Mouse (Mus musculus): ENCODE results near the gene Bach1. TPM values are rescaled to one million over a fixed set of nuclear protein-coding genes. Genes with fewer than 3 reads are reported as not detected.

Gene Bach1
- total RNA-seq (2021): 10 to 100 TPM; 21.6 to 23.6 TPM
- long read RNA-seq, experiment 1, full-length matches to known transcripts: 7 of 14 reads
- long read RNA-seq, experiment 1, partial matches to known transcripts: 4 of 14 reads
- long read RNA-seq, experiment 1, other reads (novel, unspliced or antisense): 3 of 14 reads
- long read RNA-seq, experiment 2, partial matches to known transcripts: 0 of 3 reads
- long read RNA-seq, experiment 2, other reads (novel, unspliced or antisense): 3 of 3 reads

DNA sequence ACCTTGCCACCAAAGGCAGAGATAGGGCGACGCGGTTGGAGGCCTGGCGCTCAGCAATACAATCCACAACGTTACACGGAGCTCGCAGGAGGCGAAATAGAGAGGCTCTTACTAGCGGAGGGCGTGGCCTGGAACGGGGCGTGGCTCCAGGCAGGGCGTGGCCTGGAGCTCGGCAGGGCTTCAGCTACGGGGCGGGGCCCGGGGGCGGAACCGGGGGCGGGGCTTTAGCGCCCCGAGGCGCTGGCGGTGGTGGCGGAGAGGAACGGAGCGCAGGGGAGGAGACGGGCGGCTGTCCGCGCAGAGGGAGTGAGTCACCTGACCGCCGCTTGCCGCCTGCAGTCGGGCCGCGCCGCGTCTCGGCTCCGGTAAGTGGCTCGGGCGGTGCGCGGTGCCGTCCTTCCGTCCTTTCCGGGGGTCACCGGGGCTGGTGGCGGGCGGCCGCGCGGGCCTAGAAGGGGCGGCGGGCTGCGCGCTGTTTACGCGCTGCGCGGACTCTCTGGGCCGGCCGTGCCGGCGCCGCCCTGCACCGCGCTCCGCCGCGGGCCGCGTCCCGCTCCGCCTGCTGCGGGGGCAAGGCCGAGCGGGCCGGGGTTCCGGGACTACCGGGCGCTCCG is at the start of gene Bach1:
TSS of gene Bach1 (plus strand) at position 254 of the 614 bp plus-strand sequence.
- DNase-seq: peak; percentile 99

- DNase-seq: no peak
These were observed 46.4 kb upstream of the Bach1 start for GRCm38 (mm10) chr16:87652344-87652743.

DNA sequence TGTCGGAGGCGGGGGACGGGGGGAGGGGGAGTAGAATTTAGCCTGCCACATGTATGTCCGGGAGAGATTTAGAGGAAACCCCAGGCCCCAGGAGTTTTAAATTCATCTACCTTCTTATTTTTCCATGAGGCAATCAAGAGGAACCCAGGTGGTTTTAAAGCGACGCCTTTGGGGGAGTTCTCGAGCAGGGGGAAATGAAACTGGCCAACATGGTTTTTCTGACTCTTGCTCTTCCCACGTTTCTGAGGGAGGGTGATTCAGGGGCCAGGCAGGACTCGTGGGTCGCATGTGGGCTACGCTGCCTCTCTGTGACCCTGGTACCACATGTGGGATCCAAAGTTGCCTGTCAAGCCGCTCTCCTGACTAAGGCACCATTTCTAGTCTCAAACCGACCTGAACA is 45.8 kb upstream of the Bach1 start:
- no peak for DNase-seq

DNA sequence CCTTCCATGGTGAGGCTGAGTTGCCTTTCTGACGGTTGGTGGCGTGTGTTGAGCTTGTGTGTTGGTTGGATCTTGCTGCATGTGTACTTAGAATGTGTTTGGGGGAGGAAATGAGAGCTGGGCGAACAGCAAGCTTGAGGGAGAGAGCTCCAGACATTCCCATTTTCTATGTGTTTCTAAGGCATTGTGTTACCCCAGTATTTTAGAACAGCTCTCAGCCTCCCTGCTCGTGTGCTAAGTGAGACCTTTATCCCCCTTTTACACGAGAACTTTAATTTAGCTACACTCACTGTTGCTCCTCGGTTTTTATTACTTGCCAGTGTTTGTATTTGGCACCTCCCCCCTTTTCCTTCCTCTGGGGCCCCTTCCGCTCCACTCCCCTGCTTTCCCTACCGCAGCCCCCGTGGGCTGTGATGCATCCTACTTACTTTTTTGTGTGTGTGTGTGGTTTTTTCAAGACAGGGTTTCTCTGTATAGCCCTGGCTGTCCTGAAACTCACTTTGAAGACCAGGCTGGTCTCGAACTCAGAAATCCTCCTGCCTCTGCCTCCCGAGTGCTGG is 44.6 kb upstream of the Bach1 start:
- DNase-seq: no peak

DNA sequence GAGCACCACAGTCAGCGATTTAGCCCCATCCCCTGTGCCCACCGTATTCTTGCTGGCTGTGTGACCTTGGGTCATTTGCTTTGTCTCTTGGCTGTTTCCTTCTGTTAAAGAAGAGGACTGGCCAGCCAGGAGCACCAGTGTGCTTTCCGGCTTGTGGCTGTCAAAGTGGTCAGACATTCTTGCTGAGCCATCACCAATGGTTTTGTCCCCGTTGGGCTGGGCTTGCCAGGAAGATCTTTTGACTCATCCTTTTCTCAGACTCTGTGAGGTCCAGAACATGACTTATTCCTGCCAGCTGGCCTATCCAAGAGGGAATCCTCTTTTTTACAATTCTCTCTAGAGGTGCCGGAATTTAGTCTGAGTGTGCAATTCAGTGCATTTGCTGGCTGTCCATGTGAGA is 43.7 kb upstream of the Bach1 start:
- peak; percentile 20 for DNase-seq

GRCm38 (mm10) chr16:87655579-87655978 is 43.2 kb upstream of the Bach1 start:
- no peak for DNase-seq

- no peak for DNase-seq
These were observed 42.0 kb upstream of the Bach1 start for GRCm38 (mm10) chr16:87656771-87657170.

GRCm38 (mm10) chr16:87657291-87657690 is 41.5 kb upstream of the Bach1 start:
- DNase-seq: no peak

GRCm38 (mm10) chr16:87661024-87661471 is 37.7 kb upstream of the Bach1 start:
- DNase-seq: peak; percentile 41

GRCm38 (mm10) chr16:87661636-87662035 is 37.1 kb upstream of the Bach1 start:
- no peak for DNase-seq

- DNase-seq: no peak
These were observed 36.2 kb upstream of the Bach1 start for GRCm38 (mm10) chr16:87662528-87662927.

GRCm38 (mm10) chr16:87663890-87664289 is 34.9 kb upstream of the Bach1 start:
- no peak for DNase-seq

- DNase-seq: peak; percentile 56
These were observed 33.5 kb upstream of the Bach1 start for GRCm38 (mm10) chr16:87665246-87665645.

DNA sequence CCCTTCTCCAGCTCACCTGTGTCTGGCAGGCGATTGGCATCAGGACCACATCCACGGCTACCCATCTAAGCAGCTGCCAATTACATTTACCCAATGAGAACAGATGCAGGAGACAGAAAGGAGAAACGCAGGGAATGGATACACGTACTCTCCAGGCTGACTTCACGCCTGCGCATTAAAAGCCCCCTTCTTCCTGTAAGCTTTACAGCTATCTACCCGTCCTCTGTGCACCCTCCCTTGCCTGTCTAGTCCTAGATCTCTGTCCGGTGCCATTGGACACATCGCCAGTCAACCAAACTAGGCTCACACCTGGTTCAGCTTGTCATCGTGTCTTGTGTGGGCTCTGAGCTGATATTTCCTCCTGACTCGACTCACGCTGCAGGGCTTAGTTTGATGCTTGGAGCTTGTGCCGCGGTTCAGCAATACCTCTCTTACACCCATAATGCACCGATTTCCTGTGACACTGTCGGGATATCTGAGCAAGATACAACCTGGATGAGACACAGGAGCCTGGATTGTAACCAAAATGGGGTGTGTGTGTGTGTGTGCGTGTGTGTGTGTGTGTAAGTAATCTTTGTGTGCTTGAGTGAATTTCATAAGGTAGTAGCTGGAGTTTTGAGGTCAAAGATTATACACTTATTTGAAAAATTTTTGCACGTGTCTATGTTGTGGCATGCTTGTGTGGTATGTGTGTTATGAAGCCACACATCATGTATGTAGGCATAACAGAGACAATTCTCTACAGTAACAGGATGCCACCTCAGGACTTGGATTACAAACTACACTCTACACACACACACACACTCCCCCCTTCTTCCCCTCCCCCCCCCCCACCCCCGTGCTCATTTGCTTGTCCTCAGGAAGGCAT is 32.8 kb upstream of the Bach1 start:
- DNase-seq: no peak

DNA sequence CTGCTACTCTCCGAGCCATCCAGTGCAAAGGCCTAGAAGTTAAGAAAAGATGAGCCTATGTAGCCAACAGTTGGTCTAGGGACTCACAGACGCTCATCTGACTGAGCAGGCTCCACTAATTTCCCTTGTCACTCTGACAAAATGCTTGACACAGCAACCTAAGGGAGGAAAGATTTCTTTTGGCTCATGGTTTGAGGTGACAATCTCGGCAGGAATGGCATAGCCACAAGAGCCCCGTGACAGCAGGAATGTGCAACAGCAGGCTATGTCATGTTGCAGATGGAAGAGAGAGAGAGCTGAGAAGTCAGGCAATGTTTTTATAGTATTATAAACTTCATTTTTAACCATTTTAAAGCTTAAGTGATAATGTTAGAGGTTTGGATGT is 32.1 kb upstream of the Bach1 start:
- no peak for DNase-seq

- no peak for DNase-seq
These were observed 30.7 kb upstream of the Bach1 start for GRCm38 (mm10) chr16:87668002-87668401.

DNA sequence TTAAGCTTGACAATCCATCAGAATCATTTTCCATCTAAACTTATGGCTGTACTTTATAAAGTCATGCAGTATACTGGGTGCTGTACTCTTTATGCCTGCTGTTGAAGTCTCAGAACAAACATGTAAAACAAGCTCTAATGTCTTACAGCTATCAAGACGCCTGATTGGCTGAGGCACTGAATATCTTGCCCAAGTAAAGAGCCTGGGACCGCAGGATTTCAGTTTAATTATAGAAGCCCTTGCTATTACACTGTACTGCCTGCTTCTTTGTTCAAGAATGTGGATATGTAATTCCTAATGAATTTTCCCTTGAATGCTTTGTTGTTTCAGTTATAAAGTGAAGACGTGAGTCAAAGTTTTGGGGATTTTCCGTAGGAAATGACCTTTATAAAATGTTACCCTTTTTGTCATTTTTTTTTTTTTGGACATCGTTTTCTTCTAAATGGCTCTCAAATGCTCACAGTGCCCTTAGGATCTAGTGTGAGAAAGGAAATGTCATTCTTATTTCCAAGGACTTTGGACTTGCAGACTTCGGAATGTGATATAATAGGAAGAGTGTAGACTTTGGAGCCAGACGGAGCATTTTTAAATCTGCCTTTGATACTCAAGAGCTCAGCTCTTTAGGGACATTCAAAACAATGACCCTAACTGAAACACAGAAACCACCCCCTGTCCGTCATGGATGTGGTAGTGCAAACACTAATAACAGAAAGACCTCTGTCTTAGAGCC is 28.5 kb upstream of the Bach1 start:
- DNase-seq: no peak

DNA sequence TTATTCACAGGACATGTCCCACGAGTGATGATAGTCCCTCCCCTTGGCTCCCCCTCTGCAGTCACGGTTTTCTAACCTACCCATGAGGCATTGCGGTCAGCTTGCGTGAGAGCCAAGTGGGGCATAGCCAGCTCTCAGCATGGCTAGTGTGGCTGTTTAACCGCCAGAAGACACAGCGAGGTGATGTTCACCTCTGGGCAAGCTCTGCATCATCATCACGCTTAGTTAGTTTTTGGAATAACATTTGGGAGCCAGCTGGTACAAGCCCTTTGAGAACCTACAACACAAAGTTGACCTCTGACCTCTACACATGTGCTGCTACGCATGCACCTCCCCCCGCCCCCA is 28.0 kb upstream of the Bach1 start:
- DNase-seq: peak; percentile 49

GRCm38 (mm10) chr16:87671336-87671735 is 27.4 kb upstream of the Bach1 start:
- DNase-seq: peak; percentile 66

DNA sequence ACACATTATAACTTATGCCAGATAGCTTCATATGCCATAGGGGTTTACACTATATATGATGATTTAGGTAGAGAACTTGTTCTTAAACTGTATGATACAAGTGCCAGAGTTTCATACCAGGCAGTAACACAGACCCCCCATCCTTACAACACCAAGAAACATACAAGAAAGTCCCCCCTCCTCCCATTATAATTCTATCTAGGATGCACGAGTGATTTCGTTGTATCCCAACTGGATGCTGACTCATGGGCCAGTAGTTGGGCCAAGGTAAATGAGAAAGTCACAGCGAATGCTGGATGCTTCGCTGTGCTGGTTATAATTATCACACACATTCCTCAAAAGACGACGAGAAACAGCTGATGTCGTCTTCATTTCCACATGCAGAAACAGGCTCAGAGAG is 25.6 kb upstream of the Bach1 start:
- no peak for DNase-seq

DNA sequence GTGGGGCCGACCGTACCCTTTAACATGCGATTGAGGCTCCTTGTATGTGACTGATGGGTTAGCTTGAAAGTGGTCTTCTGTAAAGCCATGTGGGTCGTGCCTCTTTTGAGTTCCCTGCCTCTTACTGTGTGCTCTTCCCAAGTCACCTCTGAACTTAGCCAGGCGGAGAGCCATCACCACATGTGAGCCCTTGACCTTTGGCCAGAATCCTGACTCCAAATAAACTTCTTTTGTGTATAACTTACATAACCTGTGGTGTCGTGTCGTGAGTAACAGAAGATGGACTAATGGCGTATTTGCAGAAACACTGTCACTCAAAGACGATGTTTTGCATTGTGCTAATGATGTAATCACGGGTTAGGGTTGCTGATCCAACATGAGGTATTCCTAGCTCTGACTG is 22.6 kb upstream of the Bach1 start:
- DNase-seq: peak; percentile 37

DNA sequence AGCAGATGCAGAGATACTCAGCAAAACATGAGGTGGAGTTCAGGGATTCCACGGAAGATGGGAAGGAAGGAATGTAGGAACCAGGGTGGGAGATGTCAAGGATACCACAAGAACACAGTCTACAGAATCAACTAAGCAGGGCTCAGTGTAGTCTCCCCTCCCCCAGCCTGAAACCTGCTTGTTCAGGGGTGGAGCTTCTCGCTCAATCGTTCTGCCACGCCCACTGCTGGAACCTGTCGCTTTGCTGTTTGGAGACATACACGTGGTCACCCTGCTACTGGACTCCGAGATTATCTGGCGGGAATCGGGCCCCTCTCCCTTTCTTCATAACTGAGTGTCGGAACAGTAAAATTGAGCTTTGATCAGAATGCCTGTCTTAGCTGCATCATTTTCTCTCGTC is 20.1 kb upstream of the Bach1 start:
- DNase-seq: no peak
